Mouse (Mus musculus) c-Kit-positive CD71-positive TER-119-negative erythroid progenitor cells, embryonic 14.5 days (primary cell): Measurements from ENCODE around the gene Wdfy3.
"Not testable (repeated sequence)": the region's sequence is repeated elsewhere in the genome, so short reads cannot be mapped to it uniquely, and the experiment has no call there.

Experiments used
- DNase-seq: peaks from one replicate; pipeline ENCODE4 v3.0.0-alpha.2; 2013; ENCODE audit warnings: low read depth

The Wdfy3 gene

DNA sequence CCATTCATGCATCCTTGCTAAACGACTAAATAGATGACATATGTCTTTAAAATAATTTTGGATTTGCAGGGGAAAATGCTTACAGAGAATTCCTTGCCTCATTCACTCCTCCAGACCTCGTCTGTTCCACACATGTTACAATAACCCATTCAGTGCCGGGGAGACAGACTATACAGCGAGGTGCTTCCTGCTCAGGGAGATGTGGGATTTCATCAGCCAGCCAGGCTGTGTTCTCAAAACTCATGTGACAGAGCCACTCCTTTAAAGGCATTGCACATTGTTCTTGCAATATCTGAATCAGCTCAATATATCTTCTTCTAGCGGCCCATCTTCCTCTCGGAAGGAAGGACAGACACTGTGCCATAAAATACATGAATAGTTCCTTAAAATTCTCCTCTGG is 70.8 kb downstream of the Wdfy3 start:
- no peak for DNase-seq

DNA sequence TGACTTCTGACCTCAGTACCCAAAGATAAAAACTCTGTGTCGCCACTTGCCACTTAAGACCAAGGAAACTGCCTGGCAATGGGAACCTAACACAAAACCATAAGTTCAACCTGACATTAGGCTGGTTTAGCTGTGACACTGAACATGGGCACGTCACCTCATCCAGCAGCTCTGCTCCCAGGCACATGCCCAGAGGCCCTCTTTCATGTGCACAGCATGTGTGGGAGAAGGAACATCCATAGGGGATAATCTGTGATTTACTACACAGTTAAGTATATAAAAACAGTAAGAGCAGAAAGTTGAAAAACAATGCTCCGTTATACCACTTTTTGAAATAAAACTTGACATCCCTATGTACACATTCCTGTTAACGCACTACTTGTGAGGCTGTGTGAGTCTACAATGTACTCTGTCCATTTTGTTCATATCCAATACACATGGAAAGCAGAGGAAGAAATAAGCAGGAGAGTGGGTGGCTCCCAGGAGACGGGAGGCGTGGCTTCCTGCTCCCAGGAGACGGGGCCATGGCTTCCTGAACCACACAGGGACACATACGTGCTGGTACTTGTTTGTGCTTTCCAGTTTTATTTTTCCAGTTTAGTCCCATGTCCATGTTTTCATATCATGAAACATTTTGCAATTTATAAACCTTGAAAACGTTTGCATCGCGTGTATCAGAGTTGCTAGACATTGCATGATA is 73.5 kb downstream of the Wdfy3 start:
- no peak for DNase-seq

DNA sequence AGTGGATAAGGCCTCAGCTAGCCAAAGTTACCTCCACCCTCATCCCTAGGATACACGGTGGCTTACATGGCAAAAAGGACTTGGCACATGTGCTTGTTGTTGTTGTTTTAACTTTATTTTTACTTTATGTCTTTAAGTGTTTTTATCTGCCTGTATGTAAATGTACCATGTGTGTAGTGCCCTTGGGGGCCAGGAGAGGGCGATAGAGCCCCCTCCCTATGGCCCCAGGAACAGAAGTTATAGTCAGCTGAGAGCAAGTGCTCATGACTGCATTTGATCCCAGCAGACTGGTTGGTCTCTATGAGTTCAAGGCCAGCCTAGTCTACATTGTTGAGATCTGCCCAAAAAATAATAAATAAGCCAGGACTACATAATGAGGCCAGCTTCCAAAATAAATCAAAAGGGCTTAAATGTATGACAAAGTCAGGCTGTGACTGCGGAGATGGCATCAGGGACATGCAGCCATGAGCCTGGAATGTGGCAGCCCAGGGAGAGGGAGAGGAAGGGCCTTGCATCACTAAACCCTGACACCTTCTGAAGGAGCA is 74.2 kb downstream of the Wdfy3 start:
- DNase-seq: peak; percentile 35

DNA sequence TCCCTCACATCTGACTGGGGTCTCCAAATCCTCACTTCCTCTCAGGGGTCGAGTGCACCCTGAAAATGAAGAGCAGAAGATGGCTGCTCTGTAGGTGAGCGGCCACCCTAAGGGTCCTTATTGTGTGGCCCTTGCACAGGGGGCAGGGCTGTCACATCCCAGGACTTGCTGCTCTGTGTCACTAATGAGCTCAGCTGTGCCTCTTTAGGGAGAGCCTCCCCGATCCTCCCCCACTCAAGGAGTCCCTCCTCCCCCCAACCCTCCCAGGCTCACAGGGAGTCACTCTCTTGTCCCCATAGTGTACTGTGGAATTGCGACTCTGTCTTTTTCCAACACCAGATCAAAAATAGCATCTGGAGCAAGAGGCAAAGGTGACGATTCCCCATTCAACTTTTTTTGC is 75.7 kb downstream of the Wdfy3 start:
- no peak for DNase-seq

DNA sequence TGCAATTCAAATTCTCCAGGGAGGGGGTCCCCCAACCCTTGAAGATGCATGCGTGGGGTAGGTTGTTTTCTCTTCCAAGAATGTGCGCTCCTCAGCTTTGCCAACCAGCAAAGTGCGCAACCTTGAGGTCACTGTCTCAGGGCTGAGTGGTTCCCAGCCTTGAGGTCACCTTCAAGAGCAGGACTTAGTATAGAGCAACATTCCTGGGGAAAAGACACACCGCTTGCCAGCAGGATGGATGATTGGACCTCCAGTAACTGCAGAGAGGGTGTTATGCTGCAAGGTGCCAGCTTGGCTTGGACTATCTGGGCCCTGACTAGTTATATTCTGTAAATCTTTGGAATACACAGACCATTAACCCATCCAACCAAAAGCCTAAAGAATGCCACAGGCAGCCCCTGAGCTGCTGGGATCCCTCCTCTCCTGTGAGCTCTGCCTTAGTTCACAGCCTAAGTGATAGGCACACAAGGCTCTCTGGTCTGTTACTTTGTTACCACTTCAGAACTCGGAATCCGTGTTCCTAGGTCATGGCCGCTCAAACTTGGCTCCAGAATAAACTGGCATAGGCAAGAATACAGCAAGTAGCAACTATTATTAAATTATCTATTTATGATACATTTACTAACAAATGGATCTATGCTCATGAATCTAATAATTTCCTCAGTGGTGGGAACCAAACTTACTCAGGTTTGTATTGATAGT is 76.6 kb downstream of the Wdfy3 start:
- no peak for DNase-seq

DNA sequence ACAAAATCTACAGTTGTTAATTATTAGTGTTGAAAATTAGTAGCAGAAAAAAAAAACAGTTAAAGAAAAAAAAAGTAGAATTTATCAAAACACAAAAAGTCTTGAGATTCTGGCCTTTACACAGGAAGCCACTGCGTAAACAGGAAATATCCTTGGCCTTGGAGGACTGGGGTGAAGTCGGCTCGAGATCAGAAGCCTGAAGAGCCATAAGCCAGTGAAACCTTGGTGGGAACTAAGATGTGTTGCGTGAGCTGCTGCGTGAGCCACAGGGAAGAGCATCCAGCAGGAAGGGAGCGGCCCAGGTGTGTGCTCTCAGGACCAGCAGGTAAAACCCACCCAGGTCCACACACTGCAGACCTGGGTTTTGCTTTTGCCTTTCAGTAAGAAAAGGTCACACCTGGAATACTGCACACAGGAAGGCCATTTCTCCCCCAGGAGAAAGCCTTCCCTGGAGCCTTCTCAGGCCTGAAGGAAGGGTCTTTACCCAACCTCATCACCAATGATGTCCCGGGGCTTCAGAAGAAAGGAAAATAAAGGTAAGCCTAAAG is 79.3 kb downstream of the Wdfy3 start:
- no peak for DNase-seq

DNA sequence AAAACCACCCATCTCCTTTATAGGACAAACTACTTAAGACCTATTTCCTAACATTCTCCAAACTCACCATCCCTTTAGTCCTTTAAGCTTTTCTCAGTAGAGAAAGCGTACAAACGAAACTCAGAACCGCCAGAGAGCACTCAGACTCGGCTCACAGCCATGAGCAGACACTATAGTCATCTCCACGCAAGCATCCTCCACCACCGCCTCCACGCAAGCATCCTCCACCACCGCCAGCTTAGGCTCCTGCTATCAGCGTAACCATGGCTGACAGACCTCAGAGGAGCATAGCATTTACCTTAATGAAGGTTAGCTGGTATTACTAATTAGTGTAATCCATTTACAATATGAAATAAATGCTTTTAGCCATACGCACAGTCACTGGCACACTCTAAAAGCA is 81.2 kb downstream of the Wdfy3 start:
- no peak for DNase-seq

DNA sequence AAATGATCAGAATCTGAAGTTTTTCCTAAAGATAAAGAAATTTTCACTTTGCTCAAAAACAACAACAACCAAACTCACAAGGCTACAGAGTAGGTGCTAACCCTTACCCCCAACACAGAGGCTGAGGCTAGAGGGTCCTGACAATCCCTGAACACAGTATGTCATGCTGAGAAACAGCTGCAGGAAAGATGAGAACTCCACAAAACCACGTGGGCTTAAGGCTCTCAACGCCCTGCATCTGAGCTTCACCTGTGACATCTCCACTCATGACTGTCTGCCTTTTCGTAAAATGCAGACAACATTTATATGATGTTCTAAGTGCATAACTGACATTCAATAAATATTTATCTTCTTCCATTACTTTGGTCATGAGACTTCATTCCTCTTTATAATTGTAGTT is 83.0 kb downstream of the Wdfy3 start:
- DNase-seq: no peak

DNA sequence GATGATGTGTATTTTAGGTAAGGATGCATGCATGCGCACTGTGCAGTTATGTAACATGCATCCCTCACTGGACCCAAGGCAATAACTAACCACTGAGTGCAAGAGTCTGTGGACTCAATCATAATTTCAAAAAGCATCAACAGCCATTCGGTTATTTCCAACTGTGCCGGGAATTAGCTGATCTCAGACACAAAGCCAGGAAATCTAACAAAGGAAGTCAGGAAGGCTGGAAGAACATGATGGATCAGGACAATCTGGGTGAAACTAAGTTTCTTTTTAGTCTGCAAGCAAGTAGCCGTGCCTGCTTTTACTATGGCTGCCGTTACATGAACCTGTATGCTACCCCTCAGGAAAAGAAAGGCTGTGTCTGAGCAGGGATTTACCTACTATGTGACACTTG is 87.5 kb downstream of the Wdfy3 start:
- DNase-seq: no peak

DNA sequence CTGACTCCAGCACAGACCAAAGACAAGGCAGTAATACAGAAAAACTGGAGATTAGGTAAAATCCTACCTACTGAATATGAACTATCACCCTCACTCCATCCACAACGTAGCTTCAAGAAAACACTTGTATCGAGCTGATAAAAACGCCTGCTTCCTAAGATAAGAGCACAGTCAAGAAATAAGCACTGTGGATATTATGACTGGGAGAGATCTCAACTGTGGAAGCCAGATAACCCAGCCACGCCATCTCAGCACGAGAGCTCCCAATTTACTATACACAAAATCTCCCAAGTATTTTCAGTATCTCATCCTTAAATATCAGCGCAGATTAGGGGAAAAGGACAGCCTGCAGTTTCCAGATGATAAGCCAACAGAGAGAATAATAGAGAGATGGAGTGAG is 90.1 kb downstream of the Wdfy3 start:
- peak; percentile 82 for DNase-seq

DNA sequence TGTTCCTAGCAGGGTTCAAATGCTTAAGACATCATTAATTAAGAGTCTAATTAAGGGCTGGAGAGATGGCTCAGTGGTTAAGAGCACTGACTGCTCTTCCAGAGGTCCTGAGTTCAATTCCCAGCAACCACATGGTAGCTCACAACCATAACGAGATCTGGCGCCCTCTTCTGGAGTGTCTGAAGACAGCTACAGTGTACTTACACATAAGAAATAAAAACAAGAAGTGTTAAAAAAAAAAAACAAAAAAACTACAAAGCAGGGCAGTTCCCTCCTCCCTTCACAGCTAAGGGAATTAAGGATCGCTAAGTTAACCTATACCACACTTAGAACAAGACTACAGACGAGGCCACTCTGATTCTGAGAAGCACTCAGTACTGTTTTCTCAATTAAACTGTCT is 97.1 kb downstream of the Wdfy3 start:
- DNase-seq: not testable (repeated sequence)

DNA sequence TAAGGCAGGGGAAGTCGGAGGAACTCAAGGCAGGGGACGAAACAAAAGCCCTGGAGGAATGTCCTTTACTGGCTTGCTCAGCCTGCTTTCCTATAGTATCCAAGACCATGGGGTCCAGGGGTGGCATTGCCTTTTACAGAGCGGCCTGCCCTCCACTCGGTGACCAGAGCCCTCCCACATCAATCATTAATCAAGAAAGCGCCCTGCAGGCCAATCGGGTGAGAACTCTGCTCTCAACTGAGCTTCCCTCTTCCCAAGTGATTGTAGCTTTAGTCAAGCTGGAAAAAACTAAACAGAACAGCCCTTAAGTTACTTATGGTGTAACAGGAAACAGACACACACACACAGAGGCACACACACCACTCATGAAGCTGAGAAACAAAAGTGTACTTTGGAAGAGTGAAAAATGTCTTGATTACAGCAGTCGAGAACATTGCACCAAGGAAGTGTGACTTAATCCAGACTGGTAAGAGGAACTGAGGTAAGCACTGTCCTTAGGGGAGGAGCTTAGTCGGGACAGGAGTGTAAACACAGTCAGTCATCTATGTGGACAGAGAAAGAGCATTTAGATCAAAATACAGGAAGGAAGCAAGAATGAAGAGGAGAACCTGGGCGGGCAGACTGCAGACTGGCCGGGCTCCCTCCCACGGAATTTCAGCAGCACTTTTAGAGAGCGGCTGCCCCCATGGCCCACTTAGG is 101.4 kb downstream of the Wdfy3 start:
- no peak for DNase-seq

DNA sequence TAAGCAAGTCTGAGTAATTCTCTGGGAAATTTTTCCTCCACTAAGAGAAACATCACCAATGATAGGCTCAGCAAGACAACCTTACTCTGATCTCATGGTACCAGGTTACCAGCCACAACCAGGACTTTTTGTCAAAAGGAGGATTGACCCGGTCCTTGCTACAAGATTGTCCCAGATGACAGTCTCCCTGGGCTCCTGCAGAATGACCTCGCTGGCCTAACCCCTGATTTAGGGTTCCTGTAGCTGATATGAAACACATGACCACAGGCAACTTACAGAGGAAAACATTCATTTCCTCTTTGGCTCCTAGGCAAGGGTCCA is 101.9 kb downstream of the Wdfy3 start:
- no peak for DNase-seq

DNA sequence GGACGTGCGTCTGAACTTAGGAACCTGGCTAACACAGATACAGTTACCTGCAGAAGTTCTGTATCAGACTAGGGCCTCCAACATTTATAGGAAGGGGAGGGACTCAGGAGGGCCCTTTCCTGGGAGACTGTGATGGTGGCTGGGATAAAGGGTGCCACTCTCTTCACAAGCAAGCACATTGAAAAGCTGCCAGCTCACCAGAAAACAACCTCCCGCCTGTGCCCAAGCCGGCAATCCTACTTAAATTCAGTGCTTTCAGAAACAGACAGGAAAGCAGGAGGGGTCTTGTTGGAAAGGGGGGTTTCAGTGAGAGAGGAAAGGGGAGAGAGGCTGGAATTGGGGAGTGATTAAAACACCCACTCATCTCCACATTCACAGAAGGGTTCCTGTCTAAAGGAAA is 106.9 kb downstream of the Wdfy3 start:
- DNase-seq: no peak

DNA sequence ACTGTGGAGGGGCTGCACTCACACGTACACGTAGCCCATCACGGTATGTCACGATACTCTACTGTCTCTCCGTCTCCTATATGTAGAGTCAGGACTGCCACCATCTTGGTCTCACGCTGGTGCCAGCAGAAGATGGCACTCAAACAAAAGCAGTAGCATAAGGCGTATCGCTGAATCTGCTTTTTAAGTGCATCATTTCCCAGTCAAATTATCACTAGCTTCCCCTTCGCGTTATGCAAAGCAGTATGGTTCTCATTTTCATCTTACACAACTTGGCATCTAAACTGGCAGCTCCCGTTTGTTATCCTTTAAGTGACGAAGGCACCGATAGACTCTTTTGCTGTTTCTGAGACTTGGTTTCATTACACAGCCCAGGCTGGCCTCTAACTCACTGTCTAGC is 110.4 kb downstream of the Wdfy3 start:
- DNase-seq: no peak

DNA sequence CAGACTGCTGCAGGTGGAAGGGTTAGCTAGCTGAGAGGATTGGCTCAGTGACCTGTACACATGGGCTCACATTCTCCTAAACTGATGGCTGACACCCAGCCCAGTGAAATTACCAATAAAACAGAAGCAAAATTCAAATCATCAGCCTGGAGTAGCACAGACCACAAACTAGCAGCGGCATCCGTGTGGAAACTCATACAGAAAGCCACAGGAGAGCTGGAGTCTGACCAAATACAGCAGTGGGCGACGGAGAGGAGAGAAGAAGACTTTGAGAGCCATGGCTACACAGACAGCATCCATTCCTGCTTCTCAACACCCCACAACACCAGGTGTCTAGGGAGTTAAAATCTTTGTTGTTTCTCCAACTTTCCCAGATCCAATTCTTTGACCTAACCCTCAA is 110.8 kb downstream of the Wdfy3 start:
- no peak for DNase-seq

DNA sequence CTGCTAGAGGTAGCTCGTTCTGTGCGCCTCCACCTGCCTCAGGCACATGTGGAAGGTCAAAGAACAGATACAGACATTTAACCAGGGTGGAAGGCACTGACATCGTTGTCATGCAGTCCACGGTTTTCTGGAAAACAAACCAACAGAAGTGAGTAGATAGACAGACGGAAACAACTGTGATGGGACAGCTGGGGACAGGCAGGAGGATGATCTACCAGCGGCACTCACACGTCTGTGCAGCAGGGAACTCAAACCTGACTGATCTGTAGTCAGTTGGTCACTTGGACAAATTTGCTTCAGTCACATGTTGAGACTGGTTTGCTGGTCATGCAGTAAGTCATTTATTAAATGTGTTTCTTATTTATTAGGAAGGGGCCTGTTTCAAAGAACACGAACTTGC is 112.3 kb downstream of the Wdfy3 start:
- DNase-seq: no peak

DNA sequence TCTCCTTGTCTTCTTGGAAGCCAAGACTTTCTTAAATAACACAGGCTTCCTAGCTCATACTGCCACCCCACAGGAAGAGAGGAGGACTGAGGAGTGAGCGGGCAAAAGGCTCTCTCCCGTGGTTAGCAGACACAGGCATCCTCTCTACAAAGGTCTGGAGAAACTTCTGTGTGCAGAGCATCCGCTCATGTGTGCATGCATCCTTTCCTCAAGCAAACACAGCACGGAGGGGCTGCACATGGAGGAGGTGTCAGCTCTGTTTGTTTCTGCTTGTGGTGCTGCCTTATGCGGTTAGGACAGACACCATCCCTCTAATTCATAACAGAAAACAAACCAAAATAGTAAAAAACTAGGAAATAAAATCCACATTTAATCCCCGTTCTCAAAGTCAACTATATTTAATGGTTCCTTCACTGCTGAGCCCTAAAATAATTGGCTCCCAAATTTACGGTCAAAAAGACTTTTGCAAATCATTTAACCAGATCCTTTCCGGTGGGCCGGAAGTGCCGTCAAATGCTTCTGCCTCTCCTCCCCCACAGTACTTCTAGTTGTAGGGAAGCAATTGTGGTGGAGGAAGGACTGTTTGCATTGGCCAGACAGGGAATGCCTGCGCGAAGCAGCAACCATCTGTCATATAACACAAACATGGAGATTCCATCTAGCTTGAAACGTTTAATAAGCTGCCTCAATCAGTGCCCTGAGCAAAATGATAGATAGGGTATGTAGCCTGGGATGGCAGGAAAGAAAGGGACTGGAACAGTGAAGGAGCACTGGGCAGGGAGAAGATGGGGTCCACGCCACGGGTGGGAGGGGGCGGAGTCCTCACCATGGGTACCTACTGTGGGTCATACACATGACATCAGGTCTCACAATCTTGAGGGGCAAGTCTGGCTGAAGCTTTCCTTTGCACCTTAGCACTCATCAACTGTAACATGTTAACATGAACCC is 115.1 kb downstream of the Wdfy3 start:
- no peak for DNase-seq

DNA sequence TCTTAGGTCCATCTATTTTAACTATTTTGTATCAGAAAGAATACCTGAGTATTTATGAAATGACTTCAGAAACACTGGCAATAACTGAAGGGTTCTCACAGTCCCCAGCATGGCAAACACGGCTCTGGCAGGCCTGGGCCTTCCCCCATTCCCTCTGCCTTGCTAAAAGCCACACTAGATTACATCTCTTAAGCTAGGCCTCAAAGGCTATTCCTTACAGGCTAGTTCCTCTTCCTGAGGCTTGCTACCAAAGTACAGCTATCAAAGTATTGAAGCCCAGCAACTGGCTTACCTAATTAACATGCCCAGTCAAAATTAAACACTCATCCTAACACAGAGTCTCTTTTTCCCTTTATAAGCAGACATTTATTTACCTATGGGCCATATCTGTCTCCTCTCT is 117.8 kb downstream of the Wdfy3 start:
- DNase-seq: no peak

DNA sequence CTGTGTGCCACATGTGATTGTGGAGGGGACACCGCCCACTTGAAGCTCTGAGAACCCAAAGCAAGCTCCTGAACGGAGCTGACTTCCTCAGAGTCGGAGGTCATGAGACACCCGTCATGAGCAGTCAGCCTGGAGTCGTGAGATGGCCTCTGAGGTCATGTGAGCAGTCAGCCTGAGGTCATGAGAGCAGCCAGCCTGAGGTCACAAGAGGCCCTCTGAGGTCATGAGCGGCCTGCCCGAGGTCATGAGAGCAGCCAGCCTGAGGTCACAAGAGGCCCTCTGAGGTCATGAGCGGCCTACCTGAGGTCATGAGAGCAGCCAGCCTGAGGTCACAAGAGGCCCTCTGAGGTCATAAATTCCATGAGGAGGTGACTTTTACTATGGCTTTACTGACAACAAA is 120.4 kb downstream of the Wdfy3 start:
- no peak for DNase-seq

DNA sequence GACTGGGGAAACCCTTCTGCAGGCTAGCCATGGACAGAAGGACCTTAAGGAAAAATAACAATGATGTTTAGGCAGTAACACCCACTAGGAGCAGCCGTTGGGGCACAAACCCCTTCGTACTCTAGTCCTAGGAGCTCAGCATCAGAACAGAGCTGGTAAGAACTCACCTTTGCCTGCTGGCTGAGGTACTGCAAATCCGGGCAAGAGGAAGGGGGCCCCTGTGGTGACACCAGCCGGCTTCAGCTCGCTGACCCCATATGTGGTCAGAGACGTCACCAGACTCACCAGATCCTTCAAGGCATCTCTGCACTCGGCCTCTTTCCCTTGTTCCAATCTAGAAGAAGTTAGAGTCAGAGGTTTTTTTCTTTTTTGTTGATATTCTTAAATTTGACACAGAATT is 121.1 kb downstream of the Wdfy3 start:
- DNase-seq: no peak

DNA sequence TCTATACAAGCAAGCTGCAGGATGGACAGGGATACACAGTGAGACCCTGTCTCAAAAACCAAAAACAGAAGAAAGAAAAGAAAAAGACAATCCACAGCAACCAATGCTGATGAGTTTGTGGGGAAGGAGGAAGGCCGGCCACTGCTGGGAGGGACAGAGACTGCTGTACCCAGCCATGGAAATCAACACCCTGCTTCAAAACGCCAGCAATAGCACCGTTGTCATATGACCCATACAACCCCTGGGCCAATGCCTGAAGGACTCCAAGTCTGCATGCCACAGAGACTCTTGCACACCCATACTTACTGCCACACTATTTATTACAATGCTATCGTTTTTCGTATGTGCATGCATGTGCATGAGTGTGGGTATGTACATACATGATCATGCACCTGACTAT is 124.0 kb downstream of the Wdfy3 start:
- DNase-seq: no peak
